Mouse (Mus musculus) stomach, postnatal 0 days (tissue): ENCODE data around the gene Dnaaf3. TPM values are rescaled to one million over a fixed set of nuclear protein-coding genes. Genes with fewer than 3 reads are reported as not detected.

Experiments
- ATAC-seq: fragments of 200-750 bp; cut with Nextera tagmentation; 2 replicates; pipeline ENCODE4 v1.8.0; 2017; ENCODE audit not compliant: low FRiP score, low TSS enrichment
- DNase-seq: peaks from one replicate; pipeline ENCODE4 v3.0.0-alpha.2; 2016; ENCODE audit warnings: low spot score
- H3K27ac ChIP-seq: fragments of 300-500 bp; sonication (generic); replicated peaks from 2 replicates; pipeline ENCODE4 v1.5.1; 2014; ENCODE audit warnings: mild to moderate bottlenecking, control low read depth
- H3K27me3 ChIP-seq: fragments of 300-500 bp; sonication (generic); 2 replicates; pipeline ENCODE4 v1.6.1; 2014; ENCODE audit warnings: low read length; ENCODE audit not compliant: control insufficient read depth, insufficient read depth
- H3K36me3 ChIP-seq: fragments of 300-500 bp; sonication (generic); 2 replicates; pipeline ENCODE4 v1.6.1; 2014; ENCODE audit warnings: low read length, mixed read lengths; ENCODE audit not compliant: control insufficient read depth, insufficient read depth
- H3K4me1 ChIP-seq: fragments of 300-500 bp; sonication (generic); replicated peaks from 2 replicates; pipeline ENCODE4 v1.6.1; 2014; ENCODE audit warnings: antibody characterized with exemption; ENCODE audit not compliant: control insufficient read depth, insufficient read depth
- H3K4me2 ChIP-seq: fragments of 300-500 bp; sonication (generic); replicated peaks from 2 replicates; pipeline ENCODE4 v1.6.1; 2014; ENCODE audit warnings: low read depth, mild to moderate bottlenecking, control low read depth, moderate library complexity
- H3K4me3 ChIP-seq: fragments of 300-500 bp; sonication (generic); 2 replicates; pipeline ENCODE4 v1.5.1; 2014; ENCODE audit warnings: low read depth, low read length, control low read depth
- H3K9ac ChIP-seq: fragments of 300-500 bp; sonication (generic); 2 replicates; pipeline ENCODE4 v1.6.1; 2014; ENCODE audit warnings: mild to moderate bottlenecking, low read length, control low read depth, mixed read lengths
- H3K9me3 ChIP-seq: fragments of 300-500 bp; sonication (generic); 2 replicates; pipeline ENCODE4 v1.6.1; 2016; ENCODE audit warnings: low read length; ENCODE audit not compliant: control insufficient read depth
- CTCF ChIP-seq: IDR thresholded peaks from 2 replicates; pipeline ENCODE4 v1.5.1; 2016; ENCODE audit warnings: antibody characterized with exemption, low read depth, mild to moderate bottlenecking, moderate library complexity
- EP300 ChIP-seq: optimal IDR thresholded peaks from 2 replicates; pipeline ENCODE3; 2016; ENCODE audit warnings: antibody characterized with exemption
- WGBS: fragments of 180-500 bp; shearing (Covaris S2); extraction: QIAGEN DNeasy Blood & Tissue Kit; methylation state at CpG from one replicate; pipeline ENCODE4 v1.1.7; 2014; 5-methylcytosine and 5-hydroxymethylcytosine counted together
- polyA plus RNA-seq: library from polyadenylated mRNA; unstranded; fragments of >200 nt; fragmentation: Nextera tagmentation; extraction: Ambion mirVana; gene quantifications from 2 replicates; pipeline ENCODE4 v1.2.1, GENCODE M21; 2015

The Dnaaf3 gene
- polyA plus RNA-seq, 1 experiment from 2014 or later = 0.89 TPM

- 40% methylated on average over 6 of the region's 6 CpGs for WGBS
- TF ChIP-seq EP300 (no peak), CTCF (no peak)
Measured at GRCm38 (mm10) chr7:4515853-4516252, 16.4 kb downstream of the Dnaaf3 start.

DNA sequence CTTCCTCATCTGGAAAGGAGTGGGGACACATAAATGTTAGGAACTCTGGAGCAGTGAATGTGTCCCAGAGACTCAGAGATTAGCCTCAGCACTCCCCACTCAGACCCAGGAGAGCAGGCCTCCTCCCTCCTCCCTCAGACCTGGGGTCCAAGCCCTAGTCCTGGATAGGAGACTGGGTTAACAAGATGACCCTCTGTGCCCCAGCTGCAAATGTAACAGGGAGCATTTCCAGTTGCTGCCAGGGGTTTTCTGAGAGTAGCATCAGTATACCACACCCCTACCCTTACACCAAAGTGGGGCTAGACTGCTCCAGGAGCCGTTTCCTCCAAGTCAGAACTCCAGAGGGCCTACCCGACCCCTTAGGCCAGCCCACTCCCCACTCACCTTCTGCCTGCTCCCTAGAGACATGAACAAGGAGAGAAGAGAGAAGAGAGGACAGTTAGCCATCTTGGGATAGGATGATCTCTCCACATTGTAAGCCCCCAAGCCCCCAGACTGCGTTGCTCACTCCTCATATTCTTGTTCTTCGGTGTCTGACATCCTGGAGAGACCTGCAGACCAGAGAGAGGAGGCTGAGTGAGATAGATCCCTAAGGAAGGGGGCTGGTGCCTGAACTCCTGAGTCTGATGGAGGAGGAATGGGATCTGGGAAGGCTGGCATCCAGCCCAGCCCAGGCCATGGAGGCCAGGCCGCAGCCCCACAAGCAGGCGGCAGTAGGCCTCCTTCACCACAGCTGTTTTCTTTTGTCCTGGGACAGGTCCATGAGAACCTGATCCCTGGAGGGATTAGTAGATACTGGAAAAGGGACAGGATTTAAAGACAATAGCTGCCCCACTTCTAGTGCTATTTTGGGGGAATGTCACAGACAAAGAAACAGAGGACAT, 18.2 kb downstream of the Dnaaf3 start:
- H3K9ac ChIP-seq = 0 out of 2 replicates have a peak overlapping the region, but pooled peaks have one; percentile 9
- peak overlapping the region; percentile 59 for H3K27ac ChIP-seq
- no peak overlapping the region for H3K4me3 ChIP-seq
- H3K4me1 ChIP-seq = no peaks in the 10 kb centered on the region
- DNase-seq (no peak), ATAC-seq (no peak)
- no peak overlapping the region for H3K4me2 ChIP-seq
- WGBS = 42% methylated on average over 6 of the region's 6 CpGs
- H3K9me3 ChIP-seq = no peaks in the 10 kb centered on the region
- no peaks in the 10 kb centered on the region for H3K27me3 ChIP-seq
- TF ChIP-seq CTCF = peak; percentile 18; the same call in 1 of the 2 replicates
- no peak for TF ChIP-seq EP300
- H3K36me3 ChIP-seq = no peaks in the 10 kb centered on the region

More at GRCm38 (mm10) chr7:4515853-4516252, 16.4 kb downstream of the Dnaaf3 start:
- no peak overlapping the region for H3K9ac ChIP-seq
- ATAC-seq = no peak
- no peaks in the 10 kb centered on the region for H3K27me3 ChIP-seq
- no peaks in the 10 kb centered on the region for H3K36me3 ChIP-seq
- no peak overlapping the region for H3K4me2 ChIP-seq
- no peak for DNase-seq
- H3K27ac ChIP-seq = no peak overlapping the region
- H3K4me1 ChIP-seq = no peaks in the 10 kb centered on the region
- H3K4me3 ChIP-seq = no peak overlapping the region
- H3K9me3 ChIP-seq = no peaks in the 10 kb centered on the region

- Histone ChIP-seq H3K4me3 (no peak overlapping the region), H3K9me3 (no peaks in the 10 kb centered on the region), H3K4me2 (no peak overlapping the region), H3K4me1 (no peaks in the 10 kb centered on the region), H3K36me3 (no peaks in the 10 kb centered on the region), H3K27me3 (no peaks in the 10 kb centered on the region), H3K27ac (no peak overlapping the region), H3K9ac (no peak overlapping the region)
- peak; percentile 70 for DNase-seq
- 0 out of 2 replicates have a peak, but pooled peaks have one; percentile 1 for ATAC-seq
- 34% methylated on average over 13 of the region's 13 CpGs for WGBS
- no peak for TF ChIP-seq EP300
- peak; percentile 93 for TF ChIP-seq CTCF
Measured at GRCm38 (mm10) chr7:4513236-4513635, 19.0 kb downstream of the Dnaaf3 start.

- no peak overlapping the region for H3K9ac ChIP-seq
- no peaks in the 10 kb centered on the region for H3K36me3 ChIP-seq
- no peaks in the 10 kb centered on the region for H3K27me3 ChIP-seq
- H3K27ac ChIP-seq = no peak overlapping the region
- no peak overlapping the region for H3K4me3 ChIP-seq
- TF ChIP-seq CTCF (no peak), EP300 (no peak)
- WGBS = 61% methylated on average over 8 of the region's 8 CpGs
- ATAC-seq (no peak), DNase-seq (no peak)
- no peak overlapping the region for H3K4me2 ChIP-seq
- no peaks in the 10 kb centered on the region for H3K9me3 ChIP-seq
- H3K4me1 ChIP-seq = no peaks in the 10 kb centered on the region
Measured at GRCm38 (mm10) chr7:4511489-4512224, 20.6 kb downstream of the Dnaaf3 start.

DNA sequence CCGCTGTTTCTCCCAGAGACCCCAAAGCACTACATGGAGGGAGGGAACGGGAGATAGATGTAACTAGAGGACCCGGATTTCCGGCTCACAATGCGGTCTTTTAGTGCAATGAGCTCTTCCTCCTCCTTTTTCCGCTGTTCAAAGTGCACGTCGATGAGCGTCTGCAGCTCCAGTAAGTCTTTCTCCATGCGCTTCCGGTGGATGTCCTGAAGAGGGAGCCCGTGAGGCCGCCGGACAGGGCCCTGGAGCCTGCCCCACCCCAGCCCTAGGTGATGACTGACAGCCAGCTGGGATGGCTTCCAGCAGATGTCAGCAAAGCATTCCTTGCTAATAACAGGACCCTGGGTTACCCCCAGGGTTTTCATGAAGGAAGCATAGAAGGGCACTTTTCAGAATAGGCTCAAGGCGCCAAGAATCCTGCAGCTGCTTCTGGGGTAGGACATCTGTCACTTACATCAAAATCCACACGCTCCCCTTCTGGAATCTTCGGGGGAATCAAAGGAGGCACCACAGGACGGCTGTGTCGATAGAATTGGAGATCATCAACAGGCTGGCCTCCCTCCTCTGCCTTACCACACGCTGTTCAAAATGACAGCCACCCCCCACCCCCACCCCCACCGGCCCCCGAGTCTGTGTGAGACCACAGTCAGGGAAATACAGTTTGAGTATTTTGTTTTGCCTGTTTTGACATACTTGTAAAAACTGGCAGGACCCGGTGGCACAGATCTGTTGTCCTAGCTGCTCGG, 22.2 kb downstream of the Dnaaf3 start:
- no peak overlapping the region for H3K9ac ChIP-seq
- ATAC-seq (peak; percentile 73), DNase-seq (peak; percentile 86)
- H3K4me3 ChIP-seq = no peak overlapping the region
- TF ChIP-seq EP300 = no peak
- TF ChIP-seq CTCF = peak; percentile 89
- WGBS = 17% methylated on average over 24 of the region's 24 CpGs
- 0 out of 2 replicates have a peak overlapping the region, but pooled peaks have one; percentile 17 for H3K4me2 ChIP-seq
- H3K27ac ChIP-seq = no peak overlapping the region
- no peaks in the 10 kb centered on the region for H3K36me3 ChIP-seq
- H3K4me1 ChIP-seq = no peaks in the 10 kb centered on the region
- H3K27me3 ChIP-seq = no peaks in the 10 kb centered on the region
- no peaks in the 10 kb centered on the region for H3K9me3 ChIP-seq
